Mouse (Mus musculus): ENCODE measurements around the gene Grap2. TPM values are rescaled to one million over a fixed set of nuclear protein-coding genes. Genes with fewer than 3 reads are reported as not detected.

Gene Grap2
- total and polyA plus RNA-seq, 3 experiments = 0.62 to 5.1 TPM; not detected in 1

DNA sequence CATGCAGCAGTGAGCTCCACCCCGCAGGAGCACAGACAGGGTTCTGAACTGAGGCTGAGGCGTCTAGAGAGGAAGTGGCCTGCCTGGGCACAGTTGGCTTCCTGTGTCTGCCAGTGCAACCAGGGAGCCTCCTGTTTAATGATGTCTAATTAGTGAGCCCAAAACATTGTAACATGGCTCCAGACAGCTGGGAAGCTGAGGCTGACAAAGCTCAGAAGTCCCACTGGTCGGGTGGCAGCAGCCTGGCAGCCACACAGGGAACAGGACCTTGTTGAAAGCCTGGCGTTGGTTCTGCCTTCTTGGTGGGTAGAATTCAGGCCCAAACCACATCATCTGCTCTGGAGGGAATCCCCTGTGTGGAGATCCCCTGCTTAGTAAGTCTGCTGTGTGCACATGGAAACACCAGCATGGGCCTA, 109.1 kb downstream of the Grap2 start:
- no peaks in the 10 kb centered on the region for H3K79me2 ChIP-seq (ENCODE audit: control insufficient read depth, insufficient read depth, low read length, poor library complexity)
- DNase-seq (ENCODE audit: low read depth, low spot score) = no peak
- H3K9me3 ChIP-seq (replicated peaks; ENCODE audit: insufficient read depth, low read length) = no peaks in the 10 kb centered on the region
- no peaks in the 10 kb centered on the region for H3K36me3 ChIP-seq (ENCODE audit: control insufficient read depth in 1 of 2, insufficient read depth in 2 of 2, low read length in 2 of 2)
- H3K9ac ChIP-seq (ENCODE audit: control insufficient read depth, low read depth, low read length, poor library complexity, severe bottlenecking) = no peak overlapping the region
- no peaks in the 10 kb centered on the region for H3K4me1 ChIP-seq (ENCODE audit: control insufficient read depth in 1 of 2, insufficient read depth in 2 of 2, low read length in 2 of 2)
- H3K27me3 ChIP-seq (ENCODE audit: control insufficient read depth in 1 of 2, insufficient read depth in 2 of 2, low read length in 2 of 2) = peaks cover 5 to 12% of the 10 kb centered on the region in 2 experiments
- no peak overlapping the region for H3K27ac ChIP-seq (ENCODE audit: control insufficient read depth, low read depth, low read length)
- no peak overlapping the region for H3K4me3 ChIP-seq (ENCODE audit: control insufficient read depth in 1 of 2, insufficient read depth in 1 of 2, low read depth in 2 of 2, low read length in 2 of 2)
- TF ChIP-seq MAX (IDR thresholded peaks at IDR 0.05; ENCODE audit: low read length) = no peak
- no peak for TF ChIP-seq NELFE (IDR thresholded peaks at IDR 0.05; ENCODE audit: low read depth, low read length)

DNA sequence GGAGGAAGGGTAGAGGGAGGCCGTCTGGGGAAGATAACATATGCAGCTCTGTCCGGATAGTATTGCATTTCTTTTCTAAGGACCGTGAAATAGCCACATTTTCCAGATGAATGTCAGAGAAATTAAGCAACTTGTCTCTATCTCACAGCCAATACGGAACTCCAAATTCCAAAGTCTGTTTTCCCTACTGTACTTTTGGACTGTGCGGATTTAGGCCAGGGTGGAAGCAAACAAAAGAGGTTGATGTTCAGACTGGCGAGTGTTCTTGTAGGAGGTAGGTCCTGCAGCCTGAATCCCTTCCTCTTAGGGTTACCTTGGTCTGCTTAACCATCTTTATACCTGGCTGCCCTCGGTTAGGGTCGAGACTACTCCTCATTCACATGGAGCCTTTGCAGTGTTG, 109.9 kb downstream of the Grap2 start:
- no peaks in the 10 kb centered on the region for H3K79me2 ChIP-seq (ENCODE audit: control insufficient read depth, insufficient read depth, low read length, poor library complexity)
- no peaks in the 10 kb centered on the region for H3K9me3 ChIP-seq (replicated peaks; ENCODE audit: insufficient read depth, low read length)
- H3K9ac ChIP-seq (ENCODE audit: control insufficient read depth, low read depth, low read length, poor library complexity, severe bottlenecking) = no peak overlapping the region
- no peak overlapping the region for H3K27ac ChIP-seq (ENCODE audit: control insufficient read depth, low read depth, low read length)
- TF ChIP-seq RCOR1 (IDR thresholded peaks at IDR 0.05; ENCODE audit: low read depth, low read length) = no peak
- no peak for TF ChIP-seq MAZ (IDR thresholded peaks at IDR 0.05; ENCODE audit: low read depth, low read length)
- no peak for TF ChIP-seq GATA1 (IDR thresholded peaks at IDR 0.05; ENCODE audit: low read depth, low read length)
- TF ChIP-seq MAX (IDR thresholded peaks at IDR 0.05; ENCODE audit: low read length) = no peak
- no peak for TF ChIP-seq ELF1 (IDR thresholded peaks at IDR 0.05; ENCODE audit: low read depth, low read length)
- TF ChIP-seq NELFE (IDR thresholded peaks at IDR 0.05; ENCODE audit: low read depth, low read length) = no peak
- TF ChIP-seq GABPA (IDR thresholded peaks at IDR 0.05; ENCODE audit: low read depth, low read length) = no peak
- TF ChIP-seq E2F4 (IDR thresholded peaks at IDR 0.05; ENCODE audit: borderline replicate concordance, low read depth, low read length) = no peak
- TF ChIP-seq SIN3A (IDR thresholded peaks at IDR 0.05; ENCODE audit: low read length) = no peak
- TF ChIP-seq TCF12 (IDR thresholded peaks at IDR 0.05; ENCODE audit: low read depth, low read length) = no peak
- TF ChIP-seq CHD2 (IDR thresholded peaks at IDR 0.05; ENCODE audit: low read length) = no peak
- TF ChIP-seq ETS1 (IDR thresholded peaks at IDR 0.05; ENCODE audit: low read depth, low read length) = no peak
- H3K27me3 ChIP-seq (ENCODE audit: control insufficient read depth in 1 of 2, insufficient read depth in 2 of 2, low read length in 2 of 2) = peaks cover 5 to 16% of the 10 kb centered on the region in 2 experiments
- H3K36me3 ChIP-seq (ENCODE audit: control insufficient read depth in 1 of 2, insufficient read depth in 2 of 2, low read length in 2 of 2) = no peaks in the 10 kb centered on the region
- no peaks in the 10 kb centered on the region for H3K4me1 ChIP-seq (ENCODE audit: control insufficient read depth in 1 of 2, insufficient read depth in 2 of 2, low read length in 2 of 2)
- no peak overlapping the region for H3K4me3 ChIP-seq (ENCODE audit: control insufficient read depth in 1 of 2, insufficient read depth in 1 of 2, low read depth in 2 of 2, low read length in 2 of 2)
- DNase-seq (ENCODE audit: low read depth, low spot score) = no peak

DNA sequence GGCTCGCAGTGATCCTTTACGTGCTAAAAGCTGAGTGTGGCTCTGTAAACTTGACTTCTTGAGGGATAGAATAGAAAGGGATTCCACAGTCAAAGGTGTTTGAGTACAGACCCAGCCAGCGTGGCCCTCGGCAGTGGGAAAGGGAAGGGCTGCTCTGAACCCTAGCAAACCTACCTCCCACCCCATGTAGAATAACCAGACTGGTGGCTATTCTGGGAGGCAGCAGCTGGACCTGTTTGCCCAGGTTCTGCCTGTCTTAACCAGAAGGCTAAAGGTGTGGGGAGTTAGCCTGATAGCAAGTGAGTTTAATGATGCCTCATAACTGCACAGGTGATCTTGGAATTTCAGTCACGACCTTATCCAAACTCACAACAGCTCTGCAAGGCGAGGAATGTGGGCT, 110.8 kb downstream of the Grap2 start:
- no peaks in the 10 kb centered on the region for H3K4me1 ChIP-seq (ENCODE audit: control insufficient read depth in 1 of 2, insufficient read depth in 2 of 2, low read length in 2 of 2)
- no peak overlapping the region for H3K9ac ChIP-seq (ENCODE audit: control insufficient read depth, low read depth, low read length, poor library complexity, severe bottlenecking)
- TF ChIP-seq GABPA (IDR thresholded peaks at IDR 0.05; ENCODE audit: low read depth, low read length) (no peak), MXI1 (IDR thresholded peaks at IDR 0.05; ENCODE audit: low read depth, low read length) (no peak), SMC3 (IDR thresholded peaks at IDR 0.05; ENCODE audit: low read depth, low read length) (no peak), E2F4 (IDR thresholded peaks at IDR 0.05; ENCODE audit: borderline replicate concordance, low read depth, low read length) (no peak), POLR2AphosphoS2 (IDR thresholded peaks at IDR 0.05; ENCODE audit: low read length) (no peak), JUND (IDR thresholded peaks at IDR 0.05; ENCODE audit: low read depth, low read length) (no peak), BHLHE40 (IDR thresholded peaks at IDR 0.05; ENCODE audit: borderline replicate concordance, low read depth, low read length) (no peak), ETS1 (IDR thresholded peaks at IDR 0.05; ENCODE audit: low read depth, low read length) (no peak), TAL1 (IDR thresholded peaks at IDR 0.05; ENCODE audit: low read length) (no peak), KAT2A (conservative IDR thresholded peaks at IDR 0.05; ENCODE audit: low read depth, low read length) (no peak), ZKSCAN1 (IDR thresholded peaks at IDR 0.05; ENCODE audit: low read depth, low read length) (no peak), HCFC1 (IDR thresholded peaks at IDR 0.05; ENCODE audit: low read depth, low read length) (no peak), MAZ (IDR thresholded peaks at IDR 0.05; ENCODE audit: low read depth, low read length) (no peak), ELF1 (IDR thresholded peaks at IDR 0.05; ENCODE audit: low read depth, low read length) (no peak), TBP (IDR thresholded peaks at IDR 0.05; ENCODE audit: low read depth, low read length) (no peak), EP300 (IDR thresholded peaks at IDR 0.05; ENCODE audit: low read depth in 1 of 2, low read length in 2 of 2) (no peak), MEF2A (IDR thresholded peaks at IDR 0.05; ENCODE audit: extremely low read depth, insufficient replicate concordance, low read depth, low read length, poor library complexity, severe bottlenecking) (no peak), SIN3A (IDR thresholded peaks at IDR 0.05; ENCODE audit: low read length) (no peak), USF2 (IDR thresholded peaks at IDR 0.05; ENCODE audit: borderline replicate concordance in 1 of 2, insufficient read depth in 1 of 2, low read depth in 1 of 2, low read length in 2 of 2) (no peak)
- H3K9me3 ChIP-seq (replicated peaks; ENCODE audit: insufficient read depth, low read length) = no peaks in the 10 kb centered on the region
- no peak overlapping the region for H3K4me3 ChIP-seq (ENCODE audit: control insufficient read depth in 1 of 2, insufficient read depth in 1 of 2, low read depth in 2 of 2, low read length in 2 of 2)
- no peak overlapping the region for H3K27ac ChIP-seq (ENCODE audit: control insufficient read depth, low read depth, low read length)
- no peak for DNase-seq (ENCODE audit: low read depth, low spot score)
- H3K27me3 ChIP-seq (ENCODE audit: control insufficient read depth in 1 of 2, insufficient read depth in 2 of 2, low read length in 2 of 2) = peaks cover 5 to 16% of the 10 kb centered on the region in 2 experiments
- no peaks in the 10 kb centered on the region for H3K36me3 ChIP-seq (ENCODE audit: control insufficient read depth in 1 of 2, insufficient read depth in 2 of 2, low read length in 2 of 2)
- no peaks in the 10 kb centered on the region for H3K79me2 ChIP-seq (ENCODE audit: control insufficient read depth, insufficient read depth, low read length, poor library complexity)

Data from MEL (cell line).